In the genomic region with DNA sequence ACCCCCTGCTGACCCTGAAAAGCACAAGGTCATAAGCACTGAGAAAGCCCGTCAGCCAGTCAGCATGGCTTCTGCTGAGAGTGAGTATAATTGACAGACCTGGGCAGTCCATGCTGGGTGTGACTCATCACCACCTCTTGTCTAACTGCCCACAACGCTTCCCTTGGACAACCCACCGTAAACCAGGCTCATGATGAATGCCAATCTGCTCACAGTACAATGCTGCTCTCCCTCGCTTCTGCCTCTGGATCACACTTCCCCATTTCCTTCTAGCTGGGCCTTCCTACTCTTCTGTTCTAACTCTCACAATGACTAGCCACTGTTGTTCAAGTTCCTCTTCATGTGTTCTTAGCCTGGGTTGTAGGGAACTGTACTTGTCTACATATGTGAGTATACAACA, we compare ENCODE assay signal across 11 mouse cellular contexts.
DNase-seq lines count a peak whose midpoint lies in the region; ATAC-seq lines count a peak whose summit lies in the region.
"Had no signal": no experiment of that assay in that cellular context is flagged by ENCODE, and none has a peak within 500 bp of the region (broad histone marks: within the 10 kb centered on the region; RNA-seq: fewer than 3 reads in every experiment).

No protein-coding gene starts in this region.

- no peak overlapping the region for H3K4me3 ChIP-seq in embryonic facial prominence, embryonic 11.5 days (ENCODE audit: low read depth, low read length)
- H3K4me3 ChIP-seq in embryonic facial prominence, embryonic 10.5 days: no peak overlapping the region
- no peak overlapping the region for H3K4me3 ChIP-seq in midbrain, embryonic 15.5 days
- no peak overlapping the region for H3K4me3 ChIP-seq in midbrain, embryonic 14.5 days (replicated peaks; ENCODE audit: low read depth, low read length)
- H3K4me3 ChIP-seq in hindbrain, embryonic 11.5 days (ENCODE audit: low read depth, low read length): no peak overlapping the region
- H3K4me3 ChIP-seq in neural tube, embryonic 15.5 days (replicated peaks): no peak overlapping the region
- H3K4me3 ChIP-seq: limb, embryonic 15.5 days had no signal

- no peaks in the 10 kb centered on the region for H3K9me3 ChIP-seq in embryonic facial prominence, embryonic 11.5 days (replicated peaks; ENCODE audit: control insufficient read depth, low read length)
- no peaks in the 10 kb centered on the region for H3K9me3 ChIP-seq in embryonic facial prominence, embryonic 10.5 days
- H3K9me3 ChIP-seq in midbrain, embryonic 15.5 days: no peaks in the 10 kb centered on the region
- H3K9me3 ChIP-seq in midbrain, embryonic 14.5 days (ENCODE audit: control insufficient read depth, low read length): no peaks in the 10 kb centered on the region
- no peaks in the 10 kb centered on the region for H3K9me3 ChIP-seq in hindbrain, embryonic 11.5 days (ENCODE audit: control insufficient read depth, low read length)
- no peaks in the 10 kb centered on the region for H3K9me3 ChIP-seq in neural tube, embryonic 15.5 days (replicated peaks)
- H3K9me3 ChIP-seq: limb, embryonic 15.5 days had no signal

- no peak overlapping the region for H3K9ac ChIP-seq in embryonic facial prominence, embryonic 11.5 days (replicated peaks; ENCODE audit: low read length)
- no peak overlapping the region for H3K9ac ChIP-seq in midbrain, embryonic 15.5 days
- H3K9ac ChIP-seq in midbrain, embryonic 14.5 days (replicated peaks; ENCODE audit: low read length): no peak overlapping the region
- H3K9ac ChIP-seq in hindbrain, embryonic 11.5 days (ENCODE audit: low read depth, low read length): no peak overlapping the region
- no peak overlapping the region for H3K9ac ChIP-seq in neural tube, embryonic 15.5 days (replicated peaks)
- H3K9ac ChIP-seq: limb, embryonic 15.5 days had no signal

- ATAC-seq in embryonic facial prominence, embryonic 11.5 days (replicated peaks; ENCODE audit: insufficient number of reproducible peaks, low FRiP score, low TSS enrichment, low read depth): peak; percentile 83; the same call in 1 of the 2 replicates
- 0 out of 2 replicates have a peak, but pooled peaks have one; percentile 10 for ATAC-seq in midbrain, embryonic 15.5 days (replicated peaks)
- ATAC-seq in midbrain, embryonic 14.5 days (ENCODE audit: low FRiP score, low TSS enrichment): no peak
- ATAC-seq in hindbrain, embryonic 11.5 days (ENCODE audit: low FRiP score): peak; percentile 63; the same call in 1 of the 2 replicates
- ATAC-seq in neural tube, embryonic 15.5 days (ENCODE audit: low FRiP score): no peak
- ATAC-seq: intestine, embryonic 16.5 days had no signal

- no peak overlapping the region for H3K27ac ChIP-seq in embryonic facial prominence, embryonic 11.5 days (replicated peaks; ENCODE audit: low read depth, low read length)
- no peak overlapping the region for H3K27ac ChIP-seq in embryonic facial prominence, embryonic 10.5 days (replicated peaks)
- no peak overlapping the region for H3K27ac ChIP-seq in midbrain, embryonic 15.5 days
- no peak overlapping the region for H3K27ac ChIP-seq in midbrain, embryonic 14.5 days (replicated peaks; ENCODE audit: low read depth, low read length)
- peak overlapping the region; percentile 38 for H3K27ac ChIP-seq in hindbrain, embryonic 11.5 days (ENCODE audit: low read depth, low read length)
- peak overlapping the region; percentile 9; the same call in 1 of the 2 replicates for H3K27ac ChIP-seq in neural tube, embryonic 15.5 days (replicated peaks)
- H3K27ac ChIP-seq: limb, embryonic 15.5 days had no signal

- no peak overlapping the region for H3K4me2 ChIP-seq in embryonic facial prominence, embryonic 11.5 days (ENCODE audit: low read depth, low read length)
- no peak overlapping the region for H3K4me2 ChIP-seq in midbrain, embryonic 15.5 days
- H3K4me2 ChIP-seq in midbrain, embryonic 14.5 days (ENCODE audit: low read length): no peak overlapping the region
- no peak overlapping the region for H3K4me2 ChIP-seq in hindbrain, embryonic 11.5 days (replicated peaks; ENCODE audit: low read depth, low read length)
- H3K4me2 ChIP-seq in neural tube, embryonic 15.5 days: no peak overlapping the region
- H3K4me2 ChIP-seq: heart, embryonic 11.5 days; limb, embryonic 15.5 days had no signal

- no peaks in the 10 kb centered on the region for H3K36me3 ChIP-seq in embryonic facial prominence, embryonic 11.5 days (replicated peaks; ENCODE audit: control insufficient read depth, insufficient read depth, low read depth, low read length)
- peaks cover 88% of the 10 kb centered on the region for H3K36me3 ChIP-seq in embryonic facial prominence, embryonic 10.5 days (replicated peaks)
- peaks cover 8% of the 10 kb centered on the region; the same call in 1 of the 2 replicates for H3K36me3 ChIP-seq in midbrain, embryonic 15.5 days (replicated peaks)
- peaks cover 59% of the 10 kb centered on the region for H3K36me3 ChIP-seq in midbrain, embryonic 14.5 days (ENCODE audit: control insufficient read depth, insufficient read depth, low read length)
- no peaks in the 10 kb centered on the region; the same call in 1 of the 2 replicates for H3K36me3 ChIP-seq in hindbrain, embryonic 11.5 days (ENCODE audit: control insufficient read depth, insufficient read depth, low read length)
- peaks cover 36% of the 10 kb centered on the region for H3K36me3 ChIP-seq in neural tube, embryonic 15.5 days

- 84% methylated on average over 4 of the region's 4 CpGs for WGBS in embryonic facial prominence, embryonic 11.5 days
- WGBS in embryonic facial prominence, embryonic 10.5 days: 80% methylated on average over 4 of the region's 4 CpGs
- WGBS in midbrain, embryonic 15.5 days: 65% methylated on average over 4 of the region's 4 CpGs
- 59% methylated on average over 4 of the region's 4 CpGs for WGBS in midbrain, embryonic 14.5 days
- 61% methylated on average over 4 of the region's 4 CpGs for WGBS in hindbrain, embryonic 11.5 days
- 52% methylated on average over 4 of the region's 4 CpGs for WGBS in neural tube, embryonic 15.5 days

- H3K4me1 ChIP-seq in embryonic facial prominence, embryonic 11.5 days (ENCODE audit: control insufficient read depth, insufficient read depth, low read length): no peaks in the 10 kb centered on the region
- H3K4me1 ChIP-seq in embryonic facial prominence, embryonic 10.5 days: peaks cover 1% of the 10 kb centered on the region; the same call in 1 of the 2 replicates
- H3K4me1 ChIP-seq in midbrain, embryonic 15.5 days: peaks cover 11% of the 10 kb centered on the region
- peaks cover 8% of the 10 kb centered on the region for H3K4me1 ChIP-seq in midbrain, embryonic 14.5 days (ENCODE audit: control insufficient read depth, insufficient read depth, low read length)
- H3K4me1 ChIP-seq in hindbrain, embryonic 11.5 days (replicated peaks; ENCODE audit: control insufficient read depth, insufficient read depth, low read length): no peaks in the 10 kb centered on the region
- peaks cover 5% of the 10 kb centered on the region for H3K4me1 ChIP-seq in neural tube, embryonic 15.5 days
- H3K4me1 ChIP-seq: limb, embryonic 15.5 days had no signal

- H3K27me3 ChIP-seq in embryonic facial prominence, embryonic 11.5 days (ENCODE audit: control insufficient read depth, insufficient read depth, low read length): no peaks in the 10 kb centered on the region
- H3K27me3 ChIP-seq in embryonic facial prominence, embryonic 10.5 days (replicated peaks; ENCODE audit: low read depth, poor library complexity, severe bottlenecking): no peaks in the 10 kb centered on the region
- H3K27me3 ChIP-seq in midbrain, embryonic 15.5 days (replicated peaks): no peaks in the 10 kb centered on the region
- no peaks in the 10 kb centered on the region for H3K27me3 ChIP-seq in midbrain, embryonic 14.5 days (ENCODE audit: control insufficient read depth, insufficient read depth, low read length)
- H3K27me3 ChIP-seq in hindbrain, embryonic 11.5 days (ENCODE audit: control insufficient read depth, insufficient read depth, low read length): no peaks in the 10 kb centered on the region
- no peaks in the 10 kb centered on the region for H3K27me3 ChIP-seq in neural tube, embryonic 15.5 days (replicated peaks)
- H3K27me3 ChIP-seq: limb, embryonic 15.5 days had no signal

- DNase-seq in embryonic facial prominence, embryonic 11.5 days (ENCODE audit: low spot score): no peak
- DNase-seq in embryonic facial prominence, embryonic 10.5 days (ENCODE audit: low spot score): no peak
- no peak for DNase-seq in midbrain, embryonic 14.5 days
- DNase-seq in hindbrain, embryonic 11.5 days (ENCODE audit: low spot score): no peak
- no peak for DNase-seq in spleen, postnatal 4 days (ENCODE audit: low spot score in 2 of 2)
- DNase-seq in kidney, postnatal 14 days: no peak

Comparison
In these comparisons a context has a peak if more than half of its experiments do, and no peak if none do; other contexts are left out.
1. ATAC-seq: peak in embryonic facial prominence, embryonic 11.5 days (single experiment), midbrain, embryonic 15.5 days (single experiment) and hindbrain, embryonic 11.5 days (single experiment); none in midbrain, embryonic 14.5 days (single experiment) and neural tube, embryonic 15.5 days (single experiment).
2. H3K27ac ChIP-seq: peak in hindbrain, embryonic 11.5 days (single experiment) and neural tube, embryonic 15.5 days (single experiment); none in embryonic facial prominence, embryonic 11.5 days (single experiment), embryonic facial prominence, embryonic 10.5 days (single experiment), midbrain, embryonic 15.5 days (single experiment) and midbrain, embryonic 14.5 days (single experiment).